Mouse (Mus musculus): ENCODE results near the gene Pdzd9.

DNA sequence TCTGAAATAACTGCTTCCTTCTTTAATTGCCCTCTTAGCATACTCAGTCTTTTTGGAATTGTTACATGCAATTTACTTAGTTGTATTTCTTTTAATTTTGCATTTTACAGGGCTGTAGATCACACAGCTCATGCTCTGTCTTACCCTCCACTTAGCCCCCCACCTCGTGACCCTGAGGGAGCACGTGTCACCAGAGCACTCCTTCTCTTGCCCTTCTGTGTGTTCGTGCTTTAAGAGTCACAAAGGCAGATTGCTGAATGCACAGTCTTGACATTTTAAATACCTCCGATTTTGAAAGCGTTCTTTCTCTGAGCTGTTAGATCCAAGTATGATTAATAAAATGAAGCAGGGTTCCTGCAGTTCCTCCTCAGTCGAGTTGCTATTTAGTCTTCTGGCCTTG, 25.1 kb upstream of the Pdzd9 start:
- TF ChIP-seq CTCF (IDR thresholded peaks at IDR 0.05; ENCODE audit: low read depth) (no peak), EP300 (IDR thresholded peaks at IDR 0.05; ENCODE audit: low read depth) (no peak)

Measured in liver, postnatal 0 days (tissue).